Mouse (Mus musculus) central nervous system, embryonic 11.5 days (tissue): ENCODE measurements around the gene Dok3. TPM values are rescaled to one million over a fixed set of nuclear protein-coding genes. Genes with fewer than 3 reads are reported as not detected.

Source experiments
- polyA plus RNA-seq: library from polyadenylated mRNA; depleted of rRNA; stranded (reverse); fragments of >200 nt; gene quantifications from 2 replicates; pipeline ENCODE4 v1.2.3, GENCODE M21; 2012; rRNA removed

Gene Dok3
- 8.2 and 15.0 TPM in 2 replicates for polyA plus RNA-seq

GRCm38 (mm10) chr13:55529198-55529915 is at the start of gene Dok3:
Gene Dok3 (minus strand): TSS chr13:55529296.

DNA sequence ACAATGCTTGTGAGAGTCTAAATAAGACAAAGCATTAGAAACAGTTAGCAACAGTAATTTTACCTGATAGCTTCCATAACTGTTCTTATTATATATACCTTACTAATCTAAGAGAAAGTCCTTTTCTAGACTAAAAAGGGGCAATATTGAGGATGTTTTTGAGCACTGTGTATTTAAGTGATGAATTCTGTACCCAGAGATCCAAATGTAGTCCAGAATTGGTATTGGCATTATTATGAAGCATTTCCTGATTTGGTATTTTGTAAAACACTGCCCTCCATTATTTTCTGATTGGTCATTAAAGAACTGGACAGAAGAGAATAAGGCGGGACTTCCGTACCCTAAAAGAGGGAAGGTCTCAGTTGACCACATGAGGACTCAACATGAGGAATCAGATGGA is 44.3 kb upstream of the Dok3 start, which contains the start of gene Tmed9:
Tmed9 (plus strand) TSS at position 301 of the 400 bp plus-strand sequence.

DNA sequence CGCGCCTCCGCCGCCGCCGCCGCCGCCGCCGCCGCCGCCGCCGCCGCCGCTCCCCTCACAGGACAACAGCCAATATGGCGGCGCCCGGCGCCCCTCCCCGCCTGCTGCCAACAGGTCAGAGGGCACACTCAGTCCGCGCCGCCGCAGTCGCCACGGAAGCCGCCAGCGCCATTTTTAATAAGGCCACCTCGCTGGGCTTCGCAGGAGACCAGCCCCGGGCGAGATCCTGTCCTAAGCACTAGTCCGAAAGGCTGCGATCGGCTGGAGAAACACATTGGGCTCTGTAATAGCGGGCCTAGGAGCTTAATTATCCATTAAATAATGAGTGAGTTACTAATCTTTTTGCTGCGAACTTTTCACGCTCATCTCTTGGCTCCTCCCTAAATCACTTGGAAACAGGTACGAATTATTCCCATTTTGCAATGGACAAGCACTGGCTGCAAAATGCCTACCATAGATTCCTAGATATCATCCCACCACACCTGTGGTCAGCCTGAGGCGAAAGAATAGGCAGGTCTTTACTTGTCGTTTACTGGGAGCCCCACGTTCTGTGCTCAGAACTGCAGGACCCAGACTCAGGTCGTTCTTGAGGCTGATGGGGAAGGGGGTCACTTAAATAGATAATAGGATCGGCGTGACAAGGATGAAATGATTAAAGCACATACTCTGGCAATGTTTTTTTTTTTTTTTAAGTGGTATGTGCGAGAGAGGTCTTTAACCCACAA is 42.1 kb upstream of the Dok3 start, which contains the start of gene Fam193b:
Fam193b (minus strand) TSS at position 94 of the 725 bp plus-strand sequence.

DNA sequence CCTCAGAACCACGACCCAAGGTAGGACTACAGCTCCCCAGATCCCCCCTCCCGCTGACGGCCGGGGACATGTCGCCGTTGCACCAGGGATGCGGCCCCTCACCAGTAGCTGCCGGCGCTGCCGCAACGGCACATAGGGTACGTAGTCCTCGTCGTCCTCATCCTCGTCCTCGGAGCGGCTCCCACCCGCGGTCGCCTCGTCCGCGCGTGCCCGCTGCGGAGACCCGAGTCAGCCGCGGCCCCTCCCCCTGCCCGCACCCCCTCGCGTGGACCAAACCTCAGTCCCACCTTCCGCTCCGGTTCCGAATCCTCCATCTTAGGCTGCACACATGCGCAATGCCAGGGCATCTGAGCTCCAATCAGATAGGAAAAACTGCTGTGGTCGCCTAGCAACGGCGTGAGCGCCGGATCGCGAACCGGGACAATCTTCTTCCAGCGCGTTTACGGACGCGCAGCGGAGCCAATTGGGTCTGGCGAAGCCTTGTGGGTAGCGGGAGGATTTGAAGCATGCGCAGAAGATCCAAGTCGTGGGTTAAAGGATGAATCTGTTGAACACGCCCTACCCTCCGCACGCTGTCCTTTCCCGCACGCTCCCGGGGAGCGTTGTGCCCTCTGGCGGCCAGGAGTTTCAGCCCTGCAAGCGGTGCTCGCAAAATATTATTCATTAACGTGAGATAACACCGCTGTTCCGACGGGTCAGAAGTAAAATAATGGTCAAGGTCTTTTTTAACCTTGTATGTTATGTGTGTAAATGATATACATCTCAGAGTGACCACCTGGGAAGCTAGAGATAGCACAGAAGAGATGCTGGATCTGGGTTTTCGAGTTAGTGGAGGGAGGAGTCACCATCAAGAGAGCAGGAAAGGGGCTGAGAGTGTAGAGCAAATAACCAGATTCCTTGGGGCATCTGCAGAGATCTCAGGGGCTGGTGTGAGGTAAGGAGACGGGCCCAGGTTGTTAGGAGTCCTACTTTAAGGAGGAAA is 7.4 kb upstream of the Dok3 start, which contains the start of gene Ddx41:
Ddx41 (minus strand) TSS at position 465 of the 982 bp plus-strand sequence.

GRCm38 (mm10) chr13:55513111-55513748 is 15.9 kb downstream of the Dok3 start, which contains the start of gene Pdlim7:
Gene Pdlim7 (minus strand): TSS chr13:55513676.

GRCm38 (mm10) chr13:55487578-55488498 is 41.3 kb downstream of the Dok3 start, which contains the start of gene Dbn1:
Gene Dbn1 (minus strand): TSS chr13:55488111.

Other genes starting within 250 kb of the Dok3 start
- gene Prelid1, start 208.8 kb downstream of the Dok3 start, polyA plus RNA-seq: 250 and 287 TPM in 2 replicates
- 125 and 186 TPM in 2 replicates for gene Rab24, start 207.3 kb downstream of the Dok3 start, polyA plus RNA-seq
- 38.5 and 43.5 TPM in 2 replicates for gene Mxd3, start 199.5 kb downstream of the Dok3 start, polyA plus RNA-seq
- gene Lman2, start 166.5 kb downstream of the Dok3 start, polyA plus RNA-seq: 69.7 and 78.2 TPM in 2 replicates
- gene Rgs14, start 159.6 kb downstream of the Dok3 start, polyA plus RNA-seq: 0.42 and 0.62 TPM in 2 replicates
- gene Slc34a1, start 131.1 kb downstream of the Dok3 start, polyA plus RNA-seq: 0.12 TPM in 1 of 2 replicates, not detected in the other
- not detected in 2 replicates for gene Pfn3, start 114.1 kb downstream of the Dok3 start, polyA plus RNA-seq
- gene F12, start 102.5 kb downstream of the Dok3 start, polyA plus RNA-seq: 1.5 and 2.4 TPM in 2 replicates
- gene Grk6, start 84.2 kb downstream of the Dok3 start, polyA plus RNA-seq: 81.0 and 83.8 TPM in 2 replicates
- 18.6 and 23.3 TPM in 2 replicates for gene Prr7, start 65.0 kb downstream of the Dok3 start, polyA plus RNA-seq
- 432 and 1,182 TPM in 2 replicates for gene Dbn1, start 41.2 kb downstream of the Dok3 start, polyA plus RNA-seq
- 75.3 and 103 TPM in 2 replicates for gene Pdlim7, start 15.6 kb downstream of the Dok3 start, polyA plus RNA-seq
- 100 and 105 TPM in 2 replicates for gene Ddx41, start 7.4 kb upstream of the Dok3 start, polyA plus RNA-seq
- gene Fam193b, start 41.8 kb upstream of the Dok3 start, polyA plus RNA-seq: 137 and 175 TPM in 2 replicates
- 147 and 149 TPM in 2 replicates for gene Tmed9, start 44.4 kb upstream of the Dok3 start, polyA plus RNA-seq
- 27.5 and 30.1 TPM in 2 replicates for gene B4galt7, start 70.6 kb upstream of the Dok3 start, polyA plus RNA-seq
- gene Caml, start 93.7 kb upstream of the Dok3 start, polyA plus RNA-seq: 70.0 and 78.8 TPM in 2 replicates
- gene Ddx46, start 105.7 kb upstream of the Dok3 start, polyA plus RNA-seq: 67.7 and 99.4 TPM in 2 replicates
- 51.4 and 83.6 TPM in 2 replicates for gene B230219D22Rik, start 163.8 kb upstream of the Dok3 start, polyA plus RNA-seq
- 51.8 and 54.3 TPM in 2 replicates for gene Txndc15, start 185.4 kb upstream of the Dok3 start, polyA plus RNA-seq
- gene Pcbd2, start 198.1 kb upstream of the Dok3 start, polyA plus RNA-seq: 38.8 and 48.8 TPM in 2 replicates